Mouse (Mus musculus) midbrain, embryonic 11.5 days (tissue): ENCODE measurements around the gene Ier2. TPM values are rescaled to one million over a fixed set of nuclear protein-coding genes. Genes with fewer than 3 reads are reported as not detected.
A peak's percentile ranks its signal among the peaks of the same experiment; 100 is the strongest.
"Not testable (repeated sequence)": the region's sequence is repeated elsewhere in the genome, so short reads cannot be mapped to it uniquely, and the experiment has no call there.

Experiments
- ATAC-seq: fragments of 200-750 bp; cut with Nextera tagmentation; 2 replicates; pipeline ENCODE4 v1.8.0; 2017; ENCODE audit warnings: moderate TSS enrichment, moderate library complexity; ENCODE audit not compliant: low FRiP score
- DNase-seq: peaks from one replicate; pipeline ENCODE4 v3.0.0; 2015; ENCODE audit warnings: low spot score; ENCODE audit errors: missing footprints
- H3K27ac ChIP-seq: fragments of 300-500 bp; sonication (generic); 2 replicates; pipeline ENCODE4 v1.5.1; 2014; ENCODE audit warnings: low read depth, low read length
- H3K27me3 ChIP-seq: fragments of 300-500 bp; sonication (generic); 2 replicates; pipeline ENCODE4 v1.6.1; 2014; ENCODE audit warnings: mild to moderate bottlenecking, low read length, moderate library complexity, mixed read lengths; ENCODE audit not compliant: control insufficient read depth, insufficient read depth
- H3K36me3 ChIP-seq: fragments of 300-500 bp; sonication (generic); 2 replicates; pipeline ENCODE4 v1.6.1; 2014; ENCODE audit warnings: mild to moderate bottlenecking, low read length, moderate library complexity, mixed read lengths; ENCODE audit not compliant: control insufficient read depth, insufficient read depth
- H3K4me1 ChIP-seq: fragments of 300-500 bp; sonication (generic); 2 replicates; pipeline ENCODE4 v1.6.1; 2014; ENCODE audit warnings: low read length; ENCODE audit not compliant: control insufficient read depth, insufficient read depth
- H3K4me2 ChIP-seq: fragments of 300-500 bp; sonication (generic); 2 replicates; pipeline ENCODE4 v1.6.1; 2014; ENCODE audit warnings: mild to moderate bottlenecking, moderate library complexity
- H3K4me3 ChIP-seq: fragments of 300-500 bp; sonication (generic); 2 replicates; pipeline ENCODE4 v1.5.1; 2014; ENCODE audit warnings: low read depth, low read length
- H3K9ac ChIP-seq: fragments of 300-500 bp; sonication (generic); 2 replicates; pipeline ENCODE4 v1.6.1; 2014; ENCODE audit warnings: low read length
- H3K9me3 ChIP-seq: fragments of 300-500 bp; sonication (generic); 2 replicates; pipeline ENCODE4 v1.6.1; 2016; ENCODE audit warnings: low read length; ENCODE audit not compliant: control insufficient read depth
- WGBS: fragments of 180-500 bp; shearing (Covaris S2); extraction: QIAGEN DNeasy Blood & Tissue Kit; methylation state at CpG from one replicate; pipeline ENCODE4 v1.1.7; 2014; 5-methylcytosine and 5-hydroxymethylcytosine counted together
- polyA plus RNA-seq: library from polyadenylated mRNA; unstranded; fragments of >200 nt; fragmentation: Nextera tagmentation; extraction: Ambion mirVana; gene quantifications from 2 replicates; pipeline ENCODE4 v1.2.1, GENCODE M21; 2014

The Ier2 gene
- polyA plus RNA-seq, 1 experiment from 2014 or later: 52.9 TPM

- H3K27me3 ChIP-seq: no peaks in the 10 kb centered on the region
- no peak overlapping the region for H3K4me3 ChIP-seq
- H3K4me1 ChIP-seq: peaks cover 9% of the 10 kb centered on the region
- ATAC-seq: no peak
- H3K4me2 ChIP-seq: no peak overlapping the region
- DNase-seq: no peak
- no peak overlapping the region for H3K27ac ChIP-seq
- H3K36me3 ChIP-seq: no peaks in the 10 kb centered on the region
- WGBS: 83% methylated on average over 4 of the region's 4 CpGs
- no peak overlapping the region for H3K9ac ChIP-seq
- no peaks in the 10 kb centered on the region for H3K9me3 ChIP-seq
Observed at GRCm38 (mm10) chr8:84630145-84630544, 32.5 kb downstream of the Ier2 start.

DNA sequence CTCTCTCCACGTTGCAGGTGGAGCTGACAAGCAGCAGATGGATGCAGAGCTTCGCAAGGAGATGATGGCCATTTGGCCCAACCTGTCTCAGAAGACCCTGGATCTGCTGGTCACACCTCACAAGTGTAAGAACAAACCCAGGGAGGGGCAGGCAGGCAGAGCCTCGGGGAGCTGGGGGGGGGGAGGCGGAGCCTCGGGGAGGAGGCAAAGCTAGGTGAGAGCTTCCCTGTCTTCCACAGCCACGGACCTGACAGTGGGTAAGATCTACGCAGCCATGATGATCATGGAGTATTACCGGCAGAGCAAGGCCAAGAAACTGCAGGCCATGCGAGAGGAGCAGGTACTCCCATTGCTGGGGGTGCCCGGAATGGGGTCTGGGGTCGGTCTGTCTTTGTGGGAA lies 33.1 kb downstream of the Ier2 start:
- Histone ChIP-seq H3K36me3 (no peaks in the 10 kb centered on the region), H3K27ac (no peak overlapping the region), H3K4me2 (no peak overlapping the region), H3K4me3 (no peak overlapping the region), H3K9ac (no peak overlapping the region), H3K9me3 (no peaks in the 10 kb centered on the region), H3K27me3 (no peaks in the 10 kb centered on the region), H3K4me1 (peaks cover 3% of the 10 kb centered on the region; the same call in 1 of the 2 replicates)
- 85% methylated on average over 11 of the region's 11 CpGs for WGBS
- DNase-seq (no peak), ATAC-seq (no peak)

- H3K9me3 ChIP-seq, H3K27ac ChIP-seq, H3K36me3 ChIP-seq, H3K4me2 ChIP-seq, H3K4me3 ChIP-seq, DNase-seq, H3K4me1 ChIP-seq, ATAC-seq, H3K9ac ChIP-seq, H3K27me3 ChIP-seq: not testable (repeated sequence)
- 79% methylated on average over 4 of the region's 4 CpGs for WGBS
Observed at GRCm38 (mm10) chr8:84623425-84623824, 39.2 kb downstream of the Ier2 start.

DNA sequence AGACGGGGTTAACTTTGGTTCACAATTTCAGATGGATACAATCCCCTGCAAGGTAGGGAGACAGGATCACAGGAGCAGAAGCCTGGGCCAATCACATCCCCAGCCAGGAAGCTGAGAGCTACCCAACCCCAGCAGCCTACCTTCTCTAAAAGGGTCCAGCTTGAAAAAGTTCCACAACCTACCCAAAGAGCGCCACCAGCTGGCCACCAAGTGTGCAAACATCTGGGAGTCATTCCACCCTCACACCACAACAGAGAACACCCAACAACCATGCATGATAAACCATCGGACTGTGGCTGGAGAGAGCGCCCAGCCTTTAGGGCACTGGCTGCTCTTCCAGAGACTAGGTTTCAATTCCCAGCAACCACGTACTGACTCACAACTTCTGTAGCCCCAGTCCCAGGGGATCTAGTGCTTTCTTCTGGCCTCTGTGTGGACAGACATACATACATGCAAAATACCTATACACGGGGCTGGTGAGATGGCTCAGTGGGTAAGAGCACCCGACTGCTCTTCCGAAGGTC lies 41.5 kb downstream of the Ier2 start:
- H3K9ac ChIP-seq: no peak overlapping the region
- no peak overlapping the region for H3K4me2 ChIP-seq
- H3K9me3 ChIP-seq: no peaks in the 10 kb centered on the region
- H3K4me3 ChIP-seq: no peak overlapping the region
- ATAC-seq (no peak), DNase-seq (no peak)
- 76% methylated on average over 8 of the region's 8 CpGs for WGBS
- H3K36me3 ChIP-seq: no peaks in the 10 kb centered on the region
- H3K27ac ChIP-seq: no peak overlapping the region
- no peaks in the 10 kb centered on the region; the same call in none of the 2 replicates for H3K27me3 ChIP-seq
- no peaks in the 10 kb centered on the region; the same call in 1 of the 2 replicates for H3K4me1 ChIP-seq

DNA sequence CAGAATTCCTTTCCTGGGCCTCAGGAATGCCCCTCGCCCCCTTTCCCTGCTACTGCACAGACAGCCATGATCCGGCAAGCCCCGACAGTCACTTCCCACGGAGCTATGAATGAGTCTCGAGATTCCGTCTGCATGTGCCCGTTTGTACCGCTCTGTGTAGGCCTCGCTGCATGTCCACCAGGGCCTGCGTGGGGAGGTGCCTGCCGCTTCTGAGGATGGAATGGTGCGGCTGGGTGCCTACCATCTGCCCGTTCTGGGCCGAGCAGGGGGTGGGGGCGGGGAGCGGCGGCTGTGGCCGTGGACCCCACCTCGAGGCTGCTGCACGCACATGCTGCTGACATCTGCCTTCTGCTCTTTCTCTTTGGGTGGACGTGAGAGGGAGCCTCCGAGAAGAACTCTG lies 45.6 kb downstream of the Ier2 start:
- Histone ChIP-seq H3K9me3 (no peaks in the 10 kb centered on the region), H3K4me3 (no peak overlapping the region), H3K4me2 (no peak overlapping the region), H3K27ac (no peak overlapping the region), H3K4me1 (no peaks in the 10 kb centered on the region; the same call in 1 of the 2 replicates), H3K36me3 (no peaks in the 10 kb centered on the region), H3K9ac (no peak overlapping the region), H3K27me3 (no peaks in the 10 kb centered on the region; the same call in none of the 2 replicates)
- WGBS: 54% methylated on average over 22 of the region's 22 CpGs
- ATAC-seq: no peak; the same call in 1 of the 2 replicates
- no peak for DNase-seq

DNA sequence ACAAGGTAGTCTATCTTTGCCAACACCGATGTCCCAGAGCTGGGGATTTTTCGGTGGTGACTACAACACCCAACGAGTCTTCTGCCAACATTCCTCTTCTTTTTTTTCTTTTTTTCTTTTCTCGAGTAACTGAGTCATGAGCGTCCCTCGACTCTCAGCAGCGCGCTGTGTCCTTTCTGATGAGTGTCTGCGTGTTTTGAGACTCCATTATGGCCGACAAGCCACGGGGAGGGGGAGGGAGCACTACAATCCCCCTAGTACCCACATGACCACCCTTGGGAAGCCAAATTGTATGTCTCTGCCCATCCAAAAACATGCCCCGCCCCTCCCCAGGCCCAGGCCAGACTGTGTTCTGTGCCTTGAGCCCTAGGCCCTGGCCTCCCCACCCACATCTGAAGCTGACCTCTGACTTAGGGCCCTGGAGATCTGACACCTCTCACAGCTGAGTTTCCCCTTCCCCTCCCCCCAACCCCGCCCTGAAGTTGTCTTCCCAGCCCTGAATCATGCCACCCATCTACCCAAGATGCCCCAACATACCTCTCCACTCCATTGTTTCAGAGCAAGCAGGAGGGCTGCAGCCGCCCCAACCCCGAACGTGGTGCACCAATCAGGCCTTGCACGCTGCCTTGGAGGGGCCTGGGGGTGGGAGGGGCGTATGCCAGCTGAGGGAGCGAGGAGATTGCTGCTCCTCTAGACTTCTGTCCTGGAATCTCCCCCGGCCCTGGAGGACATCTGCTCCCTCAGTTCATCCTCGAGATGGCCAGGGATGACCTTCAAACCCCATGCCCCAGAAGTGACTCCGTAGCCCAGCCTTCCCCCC lies 46.8 kb downstream of the Ier2 start:
- 24% methylated on average over 22 of the region's 22 CpGs for WGBS
- ATAC-seq (peak; percentile 48), DNase-seq (no peak)
- Histone ChIP-seq H3K9ac (no peak overlapping the region), H3K27ac (no peak overlapping the region), H3K4me2 (no peak overlapping the region; the same call in 1 of the 2 replicates), H3K27me3 (no peaks in the 10 kb centered on the region; the same call in none of the 2 replicates), H3K4me3 (no peak overlapping the region), H3K9me3 (no peaks in the 10 kb centered on the region), H3K4me1 (no peaks in the 10 kb centered on the region; the same call in 1 of the 2 replicates), H3K36me3 (no peaks in the 10 kb centered on the region)

DNA sequence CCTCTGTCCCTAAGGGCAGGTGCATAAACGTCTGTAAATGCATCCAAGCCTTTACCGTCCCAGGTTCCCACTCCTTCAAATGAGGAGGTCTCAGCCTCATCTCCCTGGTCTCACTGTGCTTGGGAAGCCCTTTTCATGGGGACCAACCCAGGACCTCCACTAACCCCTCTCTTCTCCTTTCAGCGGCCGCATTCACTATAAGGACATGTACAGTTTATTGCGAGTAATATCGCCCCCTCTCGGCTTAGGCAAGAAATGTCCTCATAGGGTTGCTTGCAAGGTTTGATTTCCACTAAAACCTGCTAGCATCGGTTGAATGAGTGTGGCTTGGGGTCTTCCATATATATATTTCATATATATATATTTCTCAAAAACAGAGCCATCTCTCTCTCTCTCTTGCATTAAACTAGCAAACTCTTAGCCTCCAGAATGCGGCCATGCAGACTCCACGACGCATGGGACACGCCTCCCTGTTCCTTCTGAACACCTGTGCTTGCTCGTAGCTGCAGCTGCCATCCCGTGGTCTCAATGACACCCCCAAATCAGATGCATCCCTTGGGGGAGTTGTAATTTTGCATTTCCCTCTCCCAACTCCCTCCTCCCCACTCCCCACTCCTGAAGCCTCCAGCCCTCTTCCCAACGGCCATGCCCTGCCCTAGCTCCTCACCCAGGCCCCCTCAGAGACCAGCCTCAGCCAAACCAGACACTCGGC lies 48.0 kb downstream of the Ier2 start:
- ATAC-seq (no peak; the same call in 1 of the 2 replicates), DNase-seq (peak; percentile 93)
- H3K27ac ChIP-seq: no peak overlapping the region
- no peaks in the 10 kb centered on the region for H3K36me3 ChIP-seq
- H3K4me2 ChIP-seq: no peak overlapping the region
- 34% methylated on average over 16 of the region's 16 CpGs for WGBS
- H3K9me3 ChIP-seq: no peaks in the 10 kb centered on the region
- H3K4me1 ChIP-seq: no peaks in the 10 kb centered on the region
- no peak overlapping the region for H3K9ac ChIP-seq
- H3K4me3 ChIP-seq: no peak overlapping the region
- no peaks in the 10 kb centered on the region; the same call in none of the 2 replicates for H3K27me3 ChIP-seq
